Mouse (Mus musculus) midbrain, embryonic 12.5 days (tissue): ENCODE data around the gene Slc26a10. TPM values are rescaled to one million over a fixed set of nuclear protein-coding genes. Genes with fewer than 3 reads are reported as not detected.
"Not testable (repeated sequence)": the region's sequence is repeated elsewhere in the genome, so short reads cannot be mapped to it uniquely, and the experiment has no call there.

Experiments used
- ATAC-seq: fragments of 200-750 bp; cut with Nextera tagmentation; 2 replicates; pipeline ENCODE4 v1.8.0; 2017; ENCODE audit warnings: low read depth, moderate TSS enrichment, moderate library complexity; ENCODE audit not compliant: low FRiP score
- H3K27ac ChIP-seq: fragments of 300-500 bp; sonication (generic); replicated peaks from 2 replicates; pipeline ENCODE4 v1.5.1; 2016; ENCODE audit warnings: mild to moderate bottlenecking
- H3K27me3 ChIP-seq: fragments of 300-500 bp; sonication (generic); 2 replicates; pipeline ENCODE4 v1.6.1; 2016; ENCODE audit warnings: mild to moderate bottlenecking
- H3K36me3 ChIP-seq: fragments of 300-500 bp; sonication (generic); 2 replicates; pipeline ENCODE4 v1.6.1; 2016
- H3K4me1 ChIP-seq: fragments of 300-500 bp; sonication (generic); 2 replicates; pipeline ENCODE4 v1.6.1; 2016
- H3K4me2 ChIP-seq: fragments of 300-500 bp; sonication (generic); replicated peaks from 2 replicates; pipeline ENCODE4 v1.6.1; 2016; ENCODE audit warnings: mild to moderate bottlenecking, moderate library complexity
- H3K4me3 ChIP-seq: fragments of 300-500 bp; sonication (generic); 2 replicates; pipeline ENCODE4 v1.5.1; 2016; ENCODE audit warnings: mild to moderate bottlenecking
- H3K9ac ChIP-seq: fragments of 300-500 bp; sonication (generic); replicated peaks from 2 replicates; pipeline ENCODE4 v1.6.1; 2016; ENCODE audit warnings: mild to moderate bottlenecking, moderate library complexity
- H3K9me3 ChIP-seq: fragments of 300-500 bp; sonication (generic); 2 replicates; pipeline ENCODE4 v1.6.1; 2016; ENCODE audit warnings: mild to moderate bottlenecking
- WGBS: fragments of 180-500 bp; shearing (Covaris S2); methylation state at CpG from one replicate; pipeline ENCODE4 v1.1.7; 2016; 5-methylcytosine and 5-hydroxymethylcytosine counted together
- polyA plus RNA-seq: library from polyadenylated mRNA; unstranded; fragments of >200 nt; fragmentation: Nextera tagmentation; extraction: Ambion mirVana; gene quantifications from 2 replicates; pipeline ENCODE4 v1.2.1, GENCODE M21; 2016

The Slc26a10 gene
- polyA plus RNA-seq, 1 experiment from 2014 or later: 1.1 TPM

GRCm38 (mm10) chr10:127197104-127197503 is 16.7 kb upstream of the Slc26a10 start:
- peaks cover 22% of the 10 kb centered on the region for H3K4me1 ChIP-seq
- H3K27me3 ChIP-seq: no peaks in the 10 kb centered on the region
- no peak for ATAC-seq
- WGBS: 90% methylated on average over 8 of the region's 8 CpGs
- H3K36me3 ChIP-seq: peaks cover 51% of the 10 kb centered on the region
- H3K9me3 ChIP-seq: no peaks in the 10 kb centered on the region
- no peak overlapping the region for H3K4me2 ChIP-seq
- no peak overlapping the region for H3K9ac ChIP-seq
- H3K4me3 ChIP-seq: no peak overlapping the region
- 0 out of 2 replicates have a peak overlapping the region, but pooled peaks have one; percentile 90 for H3K27ac ChIP-seq

GRCm38 (mm10) chr10:127196392-127196791 is 15.9 kb upstream of the Slc26a10 start:
- peak overlapping the region; percentile 88 for H3K4me2 ChIP-seq
- H3K4me3 ChIP-seq: peak overlapping the region; percentile 91
- H3K9me3 ChIP-seq: no peaks in the 10 kb centered on the region
- H3K9ac ChIP-seq: peak overlapping the region; percentile 96
- H3K27ac ChIP-seq: peak overlapping the region; percentile 90
- 5% methylated on average over 4 of the region's 5 CpGs for WGBS
- peaks cover 23% of the 10 kb centered on the region for H3K4me1 ChIP-seq
- ATAC-seq: peak; percentile 35
- peaks cover 47% of the 10 kb centered on the region for H3K36me3 ChIP-seq
- peaks cover 1% of the 10 kb centered on the region; the same call in 1 of the 2 replicates for H3K27me3 ChIP-seq

GRCm38 (mm10) chr10:127195328-127196129 is 15.1 kb upstream of the Slc26a10 start, which contains the start of gene Dtx3:
TSS of gene Dtx3 (minus strand) at chr10:127195728.
- Histone ChIP-seq H3K4me3 (peak within 1 kb of the TSS; percentile 91), H3K27ac (peak within 1 kb of the TSS; percentile 90), H3K9me3 (no peaks in the 10 kb centered on the region), H3K4me1 (peaks cover 29% of the 10 kb centered on the region), H3K9ac (peak within 1 kb of the TSS; percentile 96), H3K27me3 (peaks cover 4% of the 10 kb centered on the region; the same call in 1 of the 2 replicates), H3K4me2 (peak within 1 kb of the TSS; percentile 88), H3K36me3 (peaks cover 50% of the 10 kb centered on the region)
- WGBS: under 1% methylated on average over 25 of the region's 47 CpGs
- ATAC-seq: peak; percentile 69

GRCm38 (mm10) chr10:127194428-127195327 is 14.2 kb upstream of the Slc26a10 start:
- peak overlapping the region; percentile 91 for H3K4me3 ChIP-seq
- peak overlapping the region; percentile 88 for H3K4me2 ChIP-seq
- no peaks in the 10 kb centered on the region for H3K9me3 ChIP-seq
- H3K27me3 ChIP-seq: peaks cover 4% of the 10 kb centered on the region; the same call in 1 of the 2 replicates
- ATAC-seq: peak; percentile 32
- H3K36me3 ChIP-seq: peaks cover 44% of the 10 kb centered on the region
- H3K4me1 ChIP-seq: peaks cover 38% of the 10 kb centered on the region
- 26% methylated on average over 21 of the region's 22 CpGs for WGBS
- peak overlapping the region; percentile 90 for H3K27ac ChIP-seq
- peak overlapping the region; percentile 96 for H3K9ac ChIP-seq

GRCm38 (mm10) chr10:127193011-127193410 is 12.6 kb upstream of the Slc26a10 start:
- 90% methylated on average over 9 of the region's 9 CpGs for WGBS
- no peaks in the 10 kb centered on the region for H3K9me3 ChIP-seq
- H3K27me3 ChIP-seq: peaks cover 4% of the 10 kb centered on the region; the same call in 1 of the 2 replicates

GRCm38 (mm10) chr10:127192057-127192328 is 11.5 kb upstream of the Slc26a10 start:
- peaks cover 61% of the 10 kb centered on the region for H3K4me1 ChIP-seq
- peaks cover 22% of the 10 kb centered on the region for H3K36me3 ChIP-seq
- not testable (repeated sequence) for H3K27me3 ChIP-seq, H3K9me3 ChIP-seq, H3K4me2 ChIP-seq, H3K27ac ChIP-seq, H3K9ac ChIP-seq, H3K4me3 ChIP-seq, ATAC-seq
- 100% methylated on average over 1 of the region's 1 CpGs for WGBS

More at GRCm38 (mm10) chr10:127193011-127193410, 12.6 kb upstream of the Slc26a10 start:
- no peak for ATAC-seq
- peaks cover 27% of the 10 kb centered on the region for H3K36me3 ChIP-seq
- H3K4me2 ChIP-seq: no peak overlapping the region
- H3K27ac ChIP-seq: no peak overlapping the region
- no peak overlapping the region for H3K4me3 ChIP-seq
- no peak overlapping the region for H3K9ac ChIP-seq
- H3K4me1 ChIP-seq: peaks cover 51% of the 10 kb centered on the region

- H3K9me3 ChIP-seq: peaks cover 3% of the 10 kb centered on the region; the same call in 1 of the 2 replicates
- no peak overlapping the region for H3K4me3 ChIP-seq
- WGBS: 78% methylated on average over 19 of the region's 19 CpGs
- H3K36me3 ChIP-seq: peaks cover 26% of the 10 kb centered on the region
- H3K9ac ChIP-seq: 0 out of 2 replicates have a peak overlapping the region, but pooled peaks have one; percentile 20
- ATAC-seq: no peak
- no peak overlapping the region for H3K27ac ChIP-seq
- H3K27me3 ChIP-seq: peaks cover 4% of the 10 kb centered on the region; the same call in 1 of the 2 replicates
- H3K4me1 ChIP-seq: peaks cover 57% of the 10 kb centered on the region
- H3K4me2 ChIP-seq: no peak overlapping the region
These were observed 11.0 kb upstream of the Slc26a10 start for GRCm38 (mm10) chr10:127191191-127192056.

- H3K4me2 ChIP-seq: peak overlapping the region; percentile 99
- peak overlapping the region; percentile 43; the same call in 1 of the 2 replicates for H3K27ac ChIP-seq
- H3K36me3 ChIP-seq: peaks cover 28% of the 10 kb centered on the region
- 0 out of 2 replicates have a peak overlapping the region, but pooled peaks have one; percentile 20 for H3K9ac ChIP-seq
- 28% methylated on average over 14 of the region's 14 CpGs for WGBS
- H3K27me3 ChIP-seq: peaks cover 4% of the 10 kb centered on the region; the same call in 1 of the 2 replicates
- ATAC-seq: no peak
- peak overlapping the region; percentile 75; the same call in 1 of the 2 replicates for H3K4me3 ChIP-seq
- peaks cover 3% of the 10 kb centered on the region; the same call in 1 of the 2 replicates for H3K9me3 ChIP-seq
- peaks cover 54% of the 10 kb centered on the region for H3K4me1 ChIP-seq
These were observed 10.1 kb upstream of the Slc26a10 start for GRCm38 (mm10) chr10:127190398-127191190.

- peak within 1 kb of the TSS; percentile 75 for H3K4me3 ChIP-seq
- H3K9ac ChIP-seq: peak within 1 kb of the TSS; percentile 91
- 0 out of 2 replicates have a peak, but pooled peaks have one; percentile 13 for ATAC-seq
- H3K36me3 ChIP-seq: peaks cover 28% of the 10 kb centered on the region
- WGBS: 2% methylated on average over 35 of the region's 35 CpGs
- peaks cover 59% of the 10 kb centered on the region for H3K4me1 ChIP-seq
- H3K9me3 ChIP-seq: peaks cover 3% of the 10 kb centered on the region; the same call in 1 of the 2 replicates
- H3K27ac ChIP-seq: peak within 1 kb of the TSS; percentile 86
- H3K4me2 ChIP-seq: peak within 1 kb of the TSS; percentile 99
- H3K27me3 ChIP-seq: peaks cover 11% of the 10 kb centered on the region; the same call in 1 of the 2 replicates
These were observed 9.4 kb upstream of the Slc26a10 start, which contains the start of gene Arhgef25 for GRCm38 (mm10) chr10:127189651-127190381. TSS of gene Arhgef25 (minus strand) at chr10:127190083.
